Mouse (Mus musculus): ENCODE results near the gene Ifna5.
"Not testable (repeated sequence)": the region's sequence is repeated elsewhere in the genome, so short reads cannot be mapped to it uniquely, and the experiment has no call there.

Gene Ifna5

GRCm38 (mm10) chr4:88835225-88835624, at the start of gene Ifna5:
Gene Ifna5 (plus strand): TSS chr4:88835525.
- DNase-seq (ENCODE audit: low spot score): not testable (repeated sequence)

- not testable (repeated sequence) for DNase-seq (ENCODE audit: low spot score)
Measured at GRCm38 (mm10) chr4:88788402-88788801, 46.9 kb upstream of the Ifna5 start, which contains the start of gene Gm13277. Gene Gm13277 (plus strand): TSS chr4:88788632.

GRCm38 (mm10) chr4:88791250-88791649, 44.1 kb upstream of the Ifna5 start, which contains the start of gene Gm13278:
Gene Gm13278 (plus strand): TSS chr4:88791550.
- DNase-seq (ENCODE audit: low spot score): not testable (repeated sequence)

GRCm38 (mm10) chr4:88793936-88794675, 41.2 kb upstream of the Ifna5 start, which contains the start of gene Gm13275:
Gene Gm13275 (plus strand): TSS chr4:88794487.
- not testable (repeated sequence) for DNase-seq (ENCODE audit: low spot score)

GRCm38 (mm10) chr4:88797097-88797496, 38.2 kb upstream of the Ifna5 start, which contains the start of gene Gm13279:
Gene Gm13279 (plus strand): TSS chr4:88797397.
- not testable (repeated sequence) for DNase-seq (ENCODE audit: low spot score)

GRCm38 (mm10) chr4:88799365-88799764, 36.0 kb upstream of the Ifna5 start, which contains the start of gene Gm13285:
Gene Gm13285 (plus strand): TSS chr4:88799665.
- not testable (repeated sequence) for DNase-seq (ENCODE audit: low spot score)

- not testable (repeated sequence) for DNase-seq (ENCODE audit: low spot score)
Measured at GRCm38 (mm10) chr4:88802954-88803353, 32.4 kb upstream of the Ifna5 start, which contains the start of gene Gm13287. Gene Gm13287 (plus strand): TSS chr4:88803254.

GRCm38 (mm10) chr4:88805231-88805630, 30.1 kb upstream of the Ifna5 start, which contains the start of gene Gm13288:
Gene Gm13288 (plus strand): TSS chr4:88805531.
- not testable (repeated sequence) for DNase-seq (ENCODE audit: low spot score)

GRCm38 (mm10) chr4:88805761-88806160, 29.6 kb upstream of the Ifna5 start:
- DNase-seq (ENCODE audit: low spot score): not testable (repeated sequence)

GRCm38 (mm10) chr4:88815928-88816327, 19.4 kb upstream of the Ifna5 start, which contains the start of gene Ifna7:
Gene Ifna7 (plus strand): TSS chr4:88816228.
- DNase-seq (ENCODE audit: low spot score): no peak

- no peak for DNase-seq (ENCODE audit: low spot score)
Measured at GRCm38 (mm10) chr4:88819659-88820058, 15.7 kb upstream of the Ifna5 start, which contains the start of gene Ifna11. Gene Ifna11 (plus strand): TSS chr4:88819959.

- peak; percentile 28 for DNase-seq (ENCODE audit: low spot score)
Measured at GRCm38 (mm10) chr4:88822995-88823394, 12.3 kb upstream of the Ifna5 start.

- not testable (repeated sequence) for DNase-seq (ENCODE audit: low spot score)
Measured at GRCm38 (mm10) chr4:88827116-88827515, 8.2 kb upstream of the Ifna5 start, which contains the start of gene Ifna6. Gene Ifna6 (plus strand): TSS chr4:88827416.

GRCm38 (mm10) chr4:88830523-88830922, 4.8 kb upstream of the Ifna5 start:
- DNase-seq (ENCODE audit: low spot score): no peak

GRCm38 (mm10) chr4:88838828-88839227, 3.5 kb downstream of the Ifna5 start:
- no peak for DNase-seq (ENCODE audit: low spot score)

GRCm38 (mm10) chr4:88840058-88840457, 4.7 kb downstream of the Ifna5 start:
- DNase-seq (ENCODE audit: low spot score): no peak

GRCm38 (mm10) chr4:88841438-88841911, 6.2 kb downstream of the Ifna5 start, which contains the start of gene Ifna4:
Gene Ifna4 (plus strand): TSS chr4:88841861.
- no peak for DNase-seq (ENCODE audit: low spot score)

GRCm38 (mm10) chr4:88845334-88845733, 10.0 kb downstream of the Ifna5 start:
- no peak for DNase-seq (ENCODE audit: low spot score)

GRCm38 (mm10) chr4:88849698-88850097, 14.4 kb downstream of the Ifna5 start, which contains the start of gene Ifna1:
Gene Ifna1 (plus strand): TSS chr4:88850087.
- DNase-seq (ENCODE audit: low spot score): no peak

- no peak for DNase-seq (ENCODE audit: low spot score)
Measured at GRCm38 (mm10) chr4:88851026-88851763, 15.9 kb downstream of the Ifna5 start.

- DNase-seq (ENCODE audit: low spot score): no peak
Measured at GRCm38 (mm10) chr4:88859214-88859613, 23.9 kb downstream of the Ifna5 start.

GRCm38 (mm10) chr4:88863309-88863708, 28.0 kb downstream of the Ifna5 start:
- DNase-seq (ENCODE audit: low spot score): no peak
